Mouse (Mus musculus): Measurements from ENCODE around the gene Rdh9.

Gene Rdh9

DNA sequence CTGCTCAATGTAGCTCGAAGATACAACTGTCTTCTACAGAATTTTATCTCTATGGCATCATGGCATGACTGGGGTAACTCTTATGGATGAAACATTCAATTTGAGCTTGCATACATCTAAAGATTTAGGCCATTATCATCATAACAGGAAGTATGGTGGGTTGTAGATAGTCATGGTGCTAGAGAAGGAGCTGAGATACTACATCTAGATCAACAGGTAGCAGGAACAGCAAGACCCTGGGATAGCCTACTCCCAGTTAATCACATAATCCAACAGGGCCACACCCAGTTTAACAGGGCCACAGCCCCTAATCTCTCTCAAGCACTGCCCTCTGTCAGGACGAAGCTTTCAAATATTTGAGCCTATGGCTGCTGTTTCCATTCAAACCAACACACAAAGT, 64.6 kb downstream of the Rdh9 start:
- no peak for DNase-seq (ENCODE audit: low read depth, low spot score)

Measured in ZHBTc4 (cell line).